Mouse (Mus musculus) limb, embryonic 11.5 days (tissue): Measurements from ENCODE around the gene Cd160. TPM values are rescaled to one million over a fixed set of nuclear protein-coding genes. Genes with fewer than 3 reads are reported as not detected.

Source experiments
- ATAC-seq: fragments of 200-750 bp; cut with Nextera tagmentation; 2 replicates; pipeline ENCODE4 v1.8.0; 2017; ENCODE audit warnings: low read depth; ENCODE audit not compliant: insufficient number of reproducible peaks, low FRiP score, low TSS enrichment
- DNase-seq: peaks from one replicate; pipeline ENCODE4 v3.0.0-alpha.2; 2015; ENCODE audit warnings: low spot score
- H3K27ac ChIP-seq: fragments of 300-500 bp; sonication (generic); replicated peaks from 2 replicates; pipeline ENCODE4 v1.5.1; 2014; ENCODE audit warnings: low read depth, mild to moderate bottlenecking, low read length
- H3K27me3 ChIP-seq: fragments of 300-500 bp; sonication (generic); 2 replicates; pipeline ENCODE4 v1.6.1; 2014; ENCODE audit warnings: mild to moderate bottlenecking, low read length, mixed read lengths; ENCODE audit not compliant: control insufficient read depth, insufficient read depth
- H3K36me3 ChIP-seq: fragments of 300-500 bp; sonication (generic); 2 replicates; pipeline ENCODE4 v1.6.1; 2014; ENCODE audit warnings: mild to moderate bottlenecking, low read length, moderate library complexity, mixed read lengths; ENCODE audit not compliant: control insufficient read depth, insufficient read depth
- H3K4me1 ChIP-seq: fragments of 300-500 bp; sonication (generic); 2 replicates; pipeline ENCODE4 v1.6.1; 2014; ENCODE audit warnings: low read length, mixed read lengths; ENCODE audit not compliant: control insufficient read depth, insufficient read depth
- H3K4me2 ChIP-seq: fragments of 300-500 bp; sonication (generic); 2 replicates; pipeline ENCODE4 v1.6.1; 2014; ENCODE audit warnings: low read depth, mild to moderate bottlenecking, moderate library complexity; ENCODE audit not compliant: severe bottlenecking
- H3K4me3 ChIP-seq: fragments of 300-500 bp; sonication (generic); 2 replicates; pipeline ENCODE4 v1.5.1; 2014; ENCODE audit warnings: low read depth, low read length
- H3K9ac ChIP-seq: fragments of 300-500 bp; sonication (generic); 2 replicates; pipeline ENCODE4 v1.6.1; 2014; ENCODE audit warnings: mild to moderate bottlenecking, low read length
- H3K9me3 ChIP-seq: fragments of 300-500 bp; sonication (generic); 2 replicates; pipeline ENCODE4 v1.6.1; 2016; ENCODE audit warnings: low read length; ENCODE audit not compliant: control insufficient read depth
- WGBS: fragments of 180-500 bp; shearing (Covaris S2); extraction: QIAGEN DNeasy Blood & Tissue Kit; methylation state at CpG from one replicate; pipeline ENCODE4 v1.1.7; 2014; 5-methylcytosine and 5-hydroxymethylcytosine counted together
- polyA plus RNA-seq: library from polyadenylated mRNA; unstranded; fragments of >200 nt; fragmentation: Nextera tagmentation; extraction: Ambion mirVana; gene quantifications from 2 replicates; pipeline ENCODE4 v1.2.1, GENCODE M21; 2014

Gene Cd160
- polyA plus RNA-seq, 1 experiment from 2014 or later: 0.21 TPM

GRCm38 (mm10) chr3:96860498-96860897, 31.3 kb upstream of the Cd160 start:
- Histone ChIP-seq H3K9me3 (no peaks in the 10 kb centered on the region), H3K36me3 (no peaks in the 10 kb centered on the region), H3K27me3 (no peaks in the 10 kb centered on the region), H3K27ac (no peak overlapping the region), H3K4me3 (no peak overlapping the region), H3K4me2 (no peak overlapping the region), H3K9ac (no peak overlapping the region), H3K4me1 (no peaks in the 10 kb centered on the region)
- WGBS: 95% methylated on average over 5 of the region's 5 CpGs
- ATAC-seq (no peak), DNase-seq (no peak)

- Histone ChIP-seq H3K36me3 (no peaks in the 10 kb centered on the region), H3K4me1 (no peaks in the 10 kb centered on the region), H3K9ac (no peak overlapping the region), H3K27me3 (no peaks in the 10 kb centered on the region), H3K4me2 (no peak overlapping the region), H3K9me3 (no peaks in the 10 kb centered on the region), H3K27ac (no peak overlapping the region), H3K4me3 (no peak overlapping the region)
- no peak for DNase-seq
- 73% methylated on average over 2 of the region's 3 CpGs for WGBS
- ATAC-seq: no peak
Observed at GRCm38 (mm10) chr3:96855833-96856232, 26.7 kb upstream of the Cd160 start.

- DNase-seq (no peak), ATAC-seq (no peak)
- Histone ChIP-seq H3K27ac (no peak overlapping the region), H3K4me3 (no peak overlapping the region), H3K36me3 (no peaks in the 10 kb centered on the region), H3K9me3 (no peaks in the 10 kb centered on the region), H3K4me1 (no peaks in the 10 kb centered on the region), H3K4me2 (no peak overlapping the region), H3K9ac (no peak overlapping the region), H3K27me3 (no peaks in the 10 kb centered on the region)
- WGBS: 86% methylated on average over 4 of the region's 4 CpGs
Observed at GRCm38 (mm10) chr3:96854376-96854775, 25.2 kb upstream of the Cd160 start.

GRCm38 (mm10) chr3:96852561-96852960, 23.4 kb upstream of the Cd160 start:
- ATAC-seq: no peak
- H3K4me1 ChIP-seq: 0 out of 2 replicates have a peak, but pooled peaks cover 3% of the 10 kb centered on the region

GRCm38 (mm10) chr3:96849168-96849727, 20.1 kb upstream of the Cd160 start:
- H3K4me1 ChIP-seq: 0 out of 2 replicates have a peak, but pooled peaks cover 3% of the 10 kb centered on the region
- H3K4me3 ChIP-seq: no peak overlapping the region
- no peak overlapping the region for H3K9ac ChIP-seq
- H3K36me3 ChIP-seq: no peaks in the 10 kb centered on the region
- WGBS: 87% methylated on average over 2 of the region's 2 CpGs
- no peaks in the 10 kb centered on the region for H3K9me3 ChIP-seq
- no peaks in the 10 kb centered on the region for H3K27me3 ChIP-seq
- DNase-seq (no peak), ATAC-seq (no peak)
- H3K4me2 ChIP-seq: no peak overlapping the region
- H3K27ac ChIP-seq: no peak overlapping the region

More at GRCm38 (mm10) chr3:96852561-96852960, 23.4 kb upstream of the Cd160 start:
- H3K9ac ChIP-seq: no peak overlapping the region
- no peaks in the 10 kb centered on the region for H3K27me3 ChIP-seq
- 80% methylated on average over 6 of the region's 6 CpGs for WGBS
- H3K36me3 ChIP-seq: no peaks in the 10 kb centered on the region
- no peaks in the 10 kb centered on the region for H3K9me3 ChIP-seq
- no peak overlapping the region for H3K4me2 ChIP-seq
- H3K4me3 ChIP-seq: no peak overlapping the region
- no peak overlapping the region for H3K27ac ChIP-seq
- DNase-seq: no peak

- no peak for DNase-seq
- Histone ChIP-seq H3K9me3 (no peaks in the 10 kb centered on the region), H3K4me2 (no peak overlapping the region), H3K4me1 (0 out of 2 replicates have a peak, but pooled peaks cover 3% of the 10 kb centered on the region), H3K9ac (no peak overlapping the region), H3K36me3 (no peaks in the 10 kb centered on the region), H3K27me3 (no peaks in the 10 kb centered on the region), H3K4me3 (no peak overlapping the region), H3K27ac (no peak overlapping the region)
- ATAC-seq: no peak
- 86% methylated on average over 7 of the region's 8 CpGs for WGBS
Observed at GRCm38 (mm10) chr3:96848470-96848869, 19.3 kb upstream of the Cd160 start.

GRCm38 (mm10) chr3:96847661-96848060, 18.5 kb upstream of the Cd160 start:
- no peak overlapping the region for H3K9ac ChIP-seq
- no peaks in the 10 kb centered on the region for H3K9me3 ChIP-seq
- no peaks in the 10 kb centered on the region for H3K36me3 ChIP-seq
- DNase-seq (no peak), ATAC-seq (no peak)
- no peaks in the 10 kb centered on the region for H3K27me3 ChIP-seq
- WGBS: 12% methylated on average over 6 of the region's 6 CpGs
- no peak overlapping the region for H3K27ac ChIP-seq
- H3K4me1 ChIP-seq: 0 out of 2 replicates have a peak, but pooled peaks cover 3% of the 10 kb centered on the region
- H3K4me2 ChIP-seq: no peak overlapping the region
- H3K4me3 ChIP-seq: no peak overlapping the region

- H3K9me3 ChIP-seq: no peaks in the 10 kb centered on the region
- no peaks in the 10 kb centered on the region for H3K27me3 ChIP-seq
- ATAC-seq (no peak), DNase-seq (no peak)
- H3K9ac ChIP-seq: no peak overlapping the region
- H3K27ac ChIP-seq: no peak overlapping the region
- H3K36me3 ChIP-seq: no peaks in the 10 kb centered on the region
- no peak overlapping the region for H3K4me2 ChIP-seq
- 86% methylated on average over 12 of the region's 12 CpGs for WGBS
- H3K4me3 ChIP-seq: no peak overlapping the region
- H3K4me1 ChIP-seq: 0 out of 2 replicates have a peak, but pooled peaks cover 3% of the 10 kb centered on the region
Observed at GRCm38 (mm10) chr3:96846985-96847384, 17.8 kb upstream of the Cd160 start.

GRCm38 (mm10) chr3:96845806-96846205, 16.7 kb upstream of the Cd160 start:
- H3K4me1 ChIP-seq: 0 out of 2 replicates have a peak, but pooled peaks cover 3% of the 10 kb centered on the region
- no peaks in the 10 kb centered on the region for H3K36me3 ChIP-seq
- no peaks in the 10 kb centered on the region for H3K9me3 ChIP-seq
- H3K27me3 ChIP-seq: no peaks in the 10 kb centered on the region
- 85% methylated on average over 9 of the region's 9 CpGs for WGBS
- no peak overlapping the region for H3K9ac ChIP-seq
- no peak overlapping the region for H3K4me2 ChIP-seq
- no peak overlapping the region for H3K27ac ChIP-seq
- no peak for ATAC-seq
- no peak overlapping the region for H3K4me3 ChIP-seq
- DNase-seq: no peak
